Mouse (Mus musculus) heart, adult 18-20 months (tissue): ENCODE measurements around the gene Rac3. TPM values are rescaled to one million over a fixed set of nuclear protein-coding genes. Genes with fewer than 3 reads are reported as not detected.

Experiments
- total RNA-seq, 2 experiments: library from RNA; stranded (reverse); gene quantifications; 2 replicates each; pipeline ENCODE4 v1.2.3; 2021

Rac3 gene
- total RNA-seq, 2 experiments from 2014 or later: 1.1 to 1.3 TPM

Other genes with a start within 250 kb of the Rac3 start
- 100 to 1,000 TPM; 245 to 267 TPM for gene Mrpl12, start 236.9 kb upstream of the Rac3 start, total RNA-seq
- gene Slc25a10, start 229.6 kb upstream of the Rac3 start, total RNA-seq: 10 to 100 TPM; 15.4 to 15.9 TPM
- gene Gcgr, start 190.8 kb upstream of the Rac3 start, total RNA-seq: under 1 TPM; 0.93 to 0.94 TPM
- gene Mcrip1, start 171.7 kb upstream of the Rac3 start, total RNA-seq: 10 to 100 TPM; 39.1 to 44.1 TPM
- under 1 TPM in 1 of 2 experiments, not detected in 1; 0.35 TPM for gene Ppp1r27, start 170.3 kb upstream of the Rac3 start, total RNA-seq
- 100 to 1,000 TPM; 230 TPM for gene P4hb, start 148.2 kb upstream of the Rac3 start, total RNA-seq
- 100 to 1,000 TPM; 133 to 144 TPM for gene Arhgdia, start 139.8 kb upstream of the Rac3 start, total RNA-seq
- gene Alyref, start 123.1 kb upstream of the Rac3 start, total RNA-seq: 10 to 100 TPM; 44.1 to 46.9 TPM
- 10 to 100 TPM; 84.4 to 89.0 TPM for gene Anapc11, start 123.0 kb upstream of the Rac3 start, total RNA-seq
- not detected for gene Npb, start 113.0 kb upstream of the Rac3 start, total RNA-seq
- gene Pcyt2, start 103.5 kb upstream of the Rac3 start, total RNA-seq: 10 to 100 TPM; 47.2 to 51.2 TPM
- 1 to 10 TPM; 6.9 to 8.9 TPM for gene Sirt7, start 96.2 kb upstream of the Rac3 start, total RNA-seq
- 10 to 100 TPM; 33.7 to 35.7 TPM for gene Mafg, start 87.9 kb upstream of the Rac3 start, total RNA-seq
- gene Pycr1, start 77.7 kb upstream of the Rac3 start, total RNA-seq: 1 to 10 TPM; 1.1 to 1.3 TPM
- gene Myadml2, start 73.3 kb upstream of the Rac3 start, total RNA-seq: 10 to 100 TPM; 77.0 to 81.2 TPM
- under 1 TPM in 1 of 2 experiments, not detected in 1; 0.33 TPM for gene Notum, start 60.3 kb upstream of the Rac3 start, total RNA-seq
- gene Aspscr1, start 48.5 kb upstream of the Rac3 start, total RNA-seq: 10 to 100 TPM; 28.5 to 31.3 TPM
- gene Cenpx, start 7.7 kb upstream of the Rac3 start, total RNA-seq: 10 to 100 TPM; 32.5 to 34.2 TPM
- gene Lrrc45, start 7.5 kb upstream of the Rac3 start, total RNA-seq: 1 to 10 TPM; 3.8 to 4.3 TPM
- gene Dcxr, start 5.8 kb downstream of the Rac3 start, total RNA-seq: 10 to 100 TPM; 16.6 to 16.7 TPM
- 10 to 100 TPM; 20.9 to 82.2 TPM for gene Cbr2, start 10.6 kb downstream of the Rac3 start, total RNA-seq
- 10 to 100 TPM; 23.6 to 49.8 TPM for gene Hmga1b, start 41.3 kb downstream of the Rac3 start, total RNA-seq
- 10 to 100 TPM; 11.4 to 11.5 TPM for gene Rfng, start 62.7 kb downstream of the Rac3 start, total RNA-seq
- 10 to 100 TPM; 54.8 to 55.9 TPM for gene Gps1, start 62.8 kb downstream of the Rac3 start, total RNA-seq
- 10 to 100 TPM; 22.4 to 30.3 TPM for gene Dus1l, start 74.9 kb downstream of the Rac3 start, total RNA-seq
- 100 to 1,000 TPM in 1 of 2 experiments, 10 to 100 TPM in 1; 41.4 to 258 TPM for gene Fasn, start 103.1 kb downstream of the Rac3 start, total RNA-seq
- gene Ccdc57, start 211.4 kb downstream of the Rac3 start, total RNA-seq: under 1 TPM; 0.65 to 0.77 TPM
- gene Slc16a3, start 227.0 kb downstream of the Rac3 start, total RNA-seq: under 1 TPM; 0.77 to 0.87 TPM